Mouse (Mus musculus) urinary bladder, adult 18-20 months (tissue): ENCODE measurements around the gene Ppp2r3a.

Source experiments
- DNase-seq, 2 experiments: peaks; one replicate each; pipeline ENCODE4 v3.0.0; 2022; ENCODE audit warnings: low spot score in 2 of 2, mixed read lengths in 2 of 2

Gene Ppp2r3a

GRCm38 (mm10) chr9:101152872-101153271 is 98.7 kb downstream of the Ppp2r3a start:
- DNase-seq, result no peak

- DNase-seq, result no peak
Measured at GRCm38 (mm10) chr9:101143635-101144034, 108.0 kb downstream of the Ppp2r3a start.

- no peak for DNase-seq
Measured at GRCm38 (mm10) chr9:101114182-101114884, 137.3 kb downstream of the Ppp2r3a start.

- DNase-seq, result no peak
Measured at GRCm38 (mm10) chr9:101113317-101113716, 138.3 kb downstream of the Ppp2r3a start.

- DNase-seq, result no peak
Measured at GRCm38 (mm10) chr9:101110013-101110412, 141.6 kb downstream of the Ppp2r3a start.

GRCm38 (mm10) chr9:101107386-101107785 is 144.2 kb downstream of the Ppp2r3a start:
- DNase-seq, result no peak

- DNase-seq, result no peak
Measured at GRCm38 (mm10) chr9:101105735-101106134, 145.9 kb downstream of the Ppp2r3a start.

- no peak for DNase-seq
Measured at GRCm38 (mm10) chr9:101104931-101105330, 146.7 kb downstream of the Ppp2r3a start.

- no peak for DNase-seq
Measured at GRCm38 (mm10) chr9:101102288-101102687, 149.3 kb downstream of the Ppp2r3a start.

- DNase-seq, result no peak
Measured at GRCm38 (mm10) chr9:101101547-101101946, 150.0 kb downstream of the Ppp2r3a start.

- no peak for DNase-seq
Measured at GRCm38 (mm10) chr9:101100163-101100562, 151.4 kb downstream of the Ppp2r3a start.

- no peak for DNase-seq
Measured at GRCm38 (mm10) chr9:101099445-101099844, 152.2 kb downstream of the Ppp2r3a start.

- DNase-seq, result no peak
Measured at GRCm38 (mm10) chr9:101097542-101097941, 154.1 kb downstream of the Ppp2r3a start.

- no peak for DNase-seq
Measured at GRCm38 (mm10) chr9:101096461-101096860, 155.1 kb downstream of the Ppp2r3a start.

- no peak for DNase-seq
Measured at GRCm38 (mm10) chr9:101095425-101095824, 156.2 kb downstream of the Ppp2r3a start.

GRCm38 (mm10) chr9:101083728-101084127 is 167.9 kb downstream of the Ppp2r3a start:
- DNase-seq, result no peak

- no peak for DNase-seq
Measured at GRCm38 (mm10) chr9:101080046-101080685, 171.4 kb downstream of the Ppp2r3a start.

GRCm38 (mm10) chr9:101078579-101078978 is 173.0 kb downstream of the Ppp2r3a start:
- DNase-seq, result no peak

- DNase-seq, result no peak
Measured at GRCm38 (mm10) chr9:101077486-101077885, 174.1 kb downstream of the Ppp2r3a start.

GRCm38 (mm10) chr9:101076095-101076875 is 175.3 kb downstream of the Ppp2r3a start:
- peak in 1 of 2 experiments; percentile 15 for DNase-seq

GRCm38 (mm10) chr9:101075694-101076093 is 175.9 kb downstream of the Ppp2r3a start:
- DNase-seq, result no peak

GRCm38 (mm10) chr9:101075091-101075581 is 176.5 kb downstream of the Ppp2r3a start:
- peak in 1 of 2 experiments; percentile 34 for DNase-seq
